Mouse (Mus musculus) MEL (cell line): ENCODE results near the gene Cyp4f40. TPM values are rescaled to one million over a fixed set of nuclear protein-coding genes. Genes with fewer than 3 reads are reported as not detected.

Experiments used
- DNase-seq: peaks from one replicate; pipeline ENCODE4 v3.0.0; 2011; ENCODE audit warnings: low read depth, low spot score
- H3K27ac ChIP-seq: 2 replicates; pipeline ENCODE4 v1.5.1; 2012; ENCODE audit warnings: low read depth, mild to moderate bottlenecking, control low read depth, low read length, moderate library complexity; ENCODE audit not compliant: control insufficient read depth
- H3K27me3 ChIP-seq, 2 experiments: fragments of 150-350 bp in 1 of 2; sonication (generic) in 1 of 2; 2 replicates each; pipeline ENCODE4 v1.6.1; 2012; ENCODE audit warnings: low read length in 2 of 2, mild to moderate bottlenecking in 2 of 2, improper control_type of control experiment in 1 of 2, moderate library complexity in 1 of 2; ENCODE audit not compliant: insufficient read depth in 2 of 2, control insufficient read depth in 1 of 2
- H3K36me3 ChIP-seq, 2 experiments: 2 replicates each; pipeline ENCODE4 v1.6.1; 2012 to 2014; ENCODE audit warnings: low read length in 2 of 2, improper control_type of control experiment in 1 of 2, inconsistent platforms in 1 of 2, mild to moderate bottlenecking in 1 of 2; ENCODE audit not compliant: insufficient read depth in 2 of 2, control insufficient read depth in 1 of 2
- H3K4me1 ChIP-seq, 2 experiments: fragments of 150-350 bp in 1 of 2; sonication (generic) in 1 of 2; 2 replicates each; pipeline ENCODE4 v1.6.1; 2012; ENCODE audit warnings: low read length in 2 of 2, improper control_type of control experiment in 1 of 2, mild to moderate bottlenecking in 1 of 2; ENCODE audit not compliant: insufficient read depth in 2 of 2, control insufficient read depth in 1 of 2
- H3K4me3 ChIP-seq, 2 experiments: fragments of 150-350 bp in 1 of 2; sonication (generic) in 1 of 2; 2 replicates each; pipeline ENCODE4 v1.5.1; 2012; ENCODE audit warnings: low read depth in 2 of 2, low read length in 2 of 2, mild to moderate bottlenecking in 2 of 2, moderate library complexity in 2 of 2, control low read depth in 1 of 2, improper control_type of control experiment in 1 of 2; ENCODE audit not compliant: control insufficient read depth in 1 of 2, insufficient read depth in 1 of 2
- H3K79me2 ChIP-seq: 2 replicates; pipeline ENCODE4 v1.6.1; 2012; ENCODE audit warnings: mild to moderate bottlenecking, low read length, moderate library complexity; ENCODE audit not compliant: control insufficient read depth, poor library complexity, insufficient read depth
- H3K9ac ChIP-seq: 2 replicates; pipeline ENCODE4 v1.6.1; 2012; ENCODE audit warnings: low read depth, mild to moderate bottlenecking, control low read depth, low read length, moderate library complexity; ENCODE audit not compliant: control insufficient read depth, poor library complexity, severe bottlenecking
- H3K9me3 ChIP-seq: fragments of 150-350 bp; sonication (generic); replicated peaks from 2 replicates; pipeline ENCODE4 v1.6.1; 2012; ENCODE audit warnings: mild to moderate bottlenecking, low read length, improper control_type of control experiment, moderate library complexity; ENCODE audit not compliant: insufficient read depth
- BHLHE40 ChIP-seq: IDR thresholded peaks from 2 replicates; pipeline ENCODE4 v1.6.1; 2012; ENCODE audit warnings: low read depth, mild to moderate bottlenecking, inconsistent platforms, low read length, improper control_type of control experiment, borderline replicate concordance
- CHD1 ChIP-seq: IDR thresholded peaks from 2 replicates; pipeline ENCODE4 v1.6.1; 2012; ENCODE audit warnings: low read depth, mild to moderate bottlenecking, inconsistent platforms, low read length, improper control_type of control experiment
- CHD2 ChIP-seq: IDR thresholded peaks from 2 replicates; pipeline ENCODE4 v1.6.1; 2011; ENCODE audit warnings: low read length, improper control_type of control experiment
- ELF1 ChIP-seq: IDR thresholded peaks from 2 replicates; pipeline ENCODE4 v1.6.1; 2014; ENCODE audit warnings: low read depth, mild to moderate bottlenecking, inconsistent platforms, low read length, improper control_type of control experiment, moderate library complexity
- GABPA ChIP-seq: IDR thresholded peaks from 2 replicates; pipeline ENCODE4 v1.6.1; 2012; ENCODE audit warnings: low read depth, mild to moderate bottlenecking, inconsistent platforms, low read length, improper control_type of control experiment, moderate library complexity
- HCFC1 ChIP-seq: IDR thresholded peaks from 2 replicates; pipeline ENCODE4 v1.6.1; 2012; ENCODE audit warnings: low read depth, mild to moderate bottlenecking, inconsistent platforms, low read length, improper control_type of control experiment, moderate library complexity
- KAT2A ChIP-seq: conservative IDR thresholded peaks from 2 replicates; pipeline ENCODE4 v1.6.1; 2012; ENCODE audit warnings: low read depth, low read length, improper control_type of control experiment, inconsistent platforms
- MAZ ChIP-seq: IDR thresholded peaks from 2 replicates; pipeline ENCODE4 v1.6.1; 2012; ENCODE audit warnings: low read depth, mild to moderate bottlenecking, inconsistent platforms, low read length, improper control_type of control experiment
- MXI1 ChIP-seq: IDR thresholded peaks from 2 replicates; pipeline ENCODE4 v1.6.1; 2011; ENCODE audit warnings: mild to moderate bottlenecking, low read depth, low read length, improper control_type of control experiment
- MYB ChIP-seq: IDR thresholded peaks from 2 replicates; pipeline ENCODE4 v1.6.1; 2011; ENCODE audit warnings: mild to moderate bottlenecking, low read depth, low read length, improper control_type of control experiment
- NELFE ChIP-seq: IDR thresholded peaks from 2 replicates; pipeline ENCODE4 v1.6.1; 2011; ENCODE audit warnings: low read depth, low read length, improper control_type of control experiment
- POLR2A ChIP-seq, 2 experiments: IDR thresholded peaks; 2 replicates each; pipeline ENCODE4 v1.6.1; 2011 to 2012; ENCODE audit warnings: low read length in 2 of 2, mild to moderate bottlenecking in 2 of 2, control low read depth in 1 of 2, improper control_type of control experiment in 1 of 2, low read depth in 1 of 2, moderate library complexity in 1 of 2; ENCODE audit not compliant: control insufficient read depth in 1 of 2, insufficient read depth in 1 of 2, poor library complexity in 1 of 2
- POLR2AphosphoS5 ChIP-seq: IDR thresholded peaks from 2 replicates; pipeline ENCODE4 v1.6.1; 2012; ENCODE audit warnings: low read depth, borderline replicate concordance, mild to moderate bottlenecking, inconsistent platforms, low read length, moderate library complexity, mixed read lengths
- RAD21 ChIP-seq: IDR thresholded peaks from 2 replicates; pipeline ENCODE4 v1.6.1; 2011; ENCODE audit warnings: mild to moderate bottlenecking, low read depth, low read length, improper control_type of control experiment
- SMC3 ChIP-seq: IDR thresholded peaks from 2 replicates; pipeline ENCODE4 v1.6.1; 2011; ENCODE audit warnings: low read depth, low read length, improper control_type of control experiment
- TAL1 ChIP-seq: IDR thresholded peaks from 2 replicates; pipeline ENCODE4 v1.6.1; 2012; ENCODE audit warnings: mild to moderate bottlenecking, inconsistent platforms, low read length, moderate library complexity, mixed read lengths
- USF1 ChIP-seq: IDR thresholded peaks from 2 replicates; pipeline ENCODE4 v1.6.1; 2014; ENCODE audit warnings: low read depth, mild to moderate bottlenecking, inconsistent platforms, low read length, improper control_type of control experiment, moderate library complexity
- ZMIZ1 ChIP-seq: IDR thresholded peaks from 2 replicates; pipeline ENCODE4 v1.6.1; 2012; ENCODE audit warnings: low read depth, mild to moderate bottlenecking, inconsistent platforms, low read length, improper control_type of control experiment, moderate library complexity
- ZNF384 ChIP-seq: IDR thresholded peaks from 2 replicates; pipeline ENCODE4 v1.6.1; 2012; ENCODE audit warnings: low read depth, mild to moderate bottlenecking, inconsistent platforms, low read length, improper control_type of control experiment
- polyA plus RNA-seq, 2 experiments: library from polyadenylated mRNA; stranded (reverse) in 1 of 2; unstranded in 1 of 2; fragments of >175 nt in 1 of 2; fragments of >200 nt in 1 of 2; gene quantifications; 2 replicates each; pipeline versions ENCODE4 v1.2.1 to v1.2.4; 2012; ENCODE audit warnings: low replicate concordance in 2 of 2, low read depth in 1 of 2; ENCODE audit not compliant: insufficient read length in 2 of 2, insufficient read depth in 1 of 2, missing spikeins in 1 of 2
- total RNA-seq: library from RNA; depleted of rRNA; stranded (reverse); fragments of 300-350 nt; gene quantifications from 2 replicates; pipeline ENCODE4 v1.2.3, GENCODE M21; 2012

The Cyp4f40 gene
- total and polyA plus RNA-seq, 3 experiments = not detected

GRCm38 (mm10) chr17:32636341-32636740 lies 22.4 kb upstream of the Cyp4f40 start:
- H3K36me3 ChIP-seq = no peaks in the 10 kb centered on the region; a peak in 1 of 4 replicates
- no peaks in the 10 kb centered on the region for H3K79me2 ChIP-seq
- no peaks in the 10 kb centered on the region; a peak in 1 of 4 replicates for H3K27me3 ChIP-seq
- H3K4me1 ChIP-seq = no peaks in the 10 kb centered on the region; a peak in 1 of 4 replicates
- TF ChIP-seq ELF1 (no peak), MYB (no peak), ZNF384 (no peak), NELFE (no peak), KAT2A (no peak), POLR2A (IDR thresholded peaks at IDR 0.05; ENCODE audit: control insufficient read depth in 1 of 2, insufficient read depth in 1 of 2, low read depth in 1 of 2, low read length in 2 of 2, poor library complexity in 1 of 2) (no peak), HCFC1 (no peak), CHD2 (no peak), MXI1 (no peak), SMC3 (no peak), RAD21 (no peak), TAL1 (no peak), BHLHE40 (no peak), ZMIZ1 (no peak)
- H3K9me3 ChIP-seq = no peaks in the 10 kb centered on the region
- no peak overlapping the region for H3K27ac ChIP-seq
- H3K4me3 ChIP-seq = no peak overlapping the region
- no peak for DNase-seq
- H3K9ac ChIP-seq = no peak overlapping the region

- H3K9ac ChIP-seq = no peak overlapping the region
- no peak overlapping the region for H3K4me3 ChIP-seq
- DNase-seq = no peak
- no peaks in the 10 kb centered on the region for H3K79me2 ChIP-seq
- H3K27me3 ChIP-seq = no peaks in the 10 kb centered on the region; a peak in 1 of 4 replicates
- no peaks in the 10 kb centered on the region; a peak in 1 of 4 replicates for H3K4me1 ChIP-seq
- H3K9me3 ChIP-seq = no peaks in the 10 kb centered on the region
- TF ChIP-seq USF1 (no peak), MXI1 (no peak), SMC3 (no peak), CHD1 (no peak)
- no peak overlapping the region for H3K27ac ChIP-seq
- H3K36me3 ChIP-seq = no peaks in the 10 kb centered on the region; a peak in 1 of 4 replicates
Measured at GRCm38 (mm10) chr17:32637151-32637550, 21.5 kb upstream of the Cyp4f40 start.

GRCm38 (mm10) chr17:32646631-32647030 lies 12.1 kb upstream of the Cyp4f40 start:
- TF ChIP-seq MAZ = no peak
- TF ChIP-seq POLR2AphosphoS5 = no peak
- no peak for TF ChIP-seq MYB
- TF ChIP-seq ELF1 = no peak
- no peak for TF ChIP-seq GABPA
- Histone ChIP-seq H3K9ac (no peak overlapping the region), H3K27ac (no peak overlapping the region), H3K4me3 (no peak overlapping the region), H3K36me3 (no peaks in the 10 kb centered on the region), H3K27me3 (no peaks in the 10 kb centered on the region; a peak in 1 of 4 replicates), H3K79me2 (no peaks in the 10 kb centered on the region), H3K4me1 (no peaks in the 10 kb centered on the region), H3K9me3 (no peaks in the 10 kb centered on the region)
- no peak for DNase-seq
